Mouse (Mus musculus) fibroblast of lung, adult 2 months (primary cell): ENCODE data around the gene Hist1h3g.

Source experiments
- DNase-seq: peaks from one replicate; pipeline ENCODE4 v3.0.0-alpha.2; 2011; ENCODE audit warnings: low read depth

The Hist1h3g gene

DNA sequence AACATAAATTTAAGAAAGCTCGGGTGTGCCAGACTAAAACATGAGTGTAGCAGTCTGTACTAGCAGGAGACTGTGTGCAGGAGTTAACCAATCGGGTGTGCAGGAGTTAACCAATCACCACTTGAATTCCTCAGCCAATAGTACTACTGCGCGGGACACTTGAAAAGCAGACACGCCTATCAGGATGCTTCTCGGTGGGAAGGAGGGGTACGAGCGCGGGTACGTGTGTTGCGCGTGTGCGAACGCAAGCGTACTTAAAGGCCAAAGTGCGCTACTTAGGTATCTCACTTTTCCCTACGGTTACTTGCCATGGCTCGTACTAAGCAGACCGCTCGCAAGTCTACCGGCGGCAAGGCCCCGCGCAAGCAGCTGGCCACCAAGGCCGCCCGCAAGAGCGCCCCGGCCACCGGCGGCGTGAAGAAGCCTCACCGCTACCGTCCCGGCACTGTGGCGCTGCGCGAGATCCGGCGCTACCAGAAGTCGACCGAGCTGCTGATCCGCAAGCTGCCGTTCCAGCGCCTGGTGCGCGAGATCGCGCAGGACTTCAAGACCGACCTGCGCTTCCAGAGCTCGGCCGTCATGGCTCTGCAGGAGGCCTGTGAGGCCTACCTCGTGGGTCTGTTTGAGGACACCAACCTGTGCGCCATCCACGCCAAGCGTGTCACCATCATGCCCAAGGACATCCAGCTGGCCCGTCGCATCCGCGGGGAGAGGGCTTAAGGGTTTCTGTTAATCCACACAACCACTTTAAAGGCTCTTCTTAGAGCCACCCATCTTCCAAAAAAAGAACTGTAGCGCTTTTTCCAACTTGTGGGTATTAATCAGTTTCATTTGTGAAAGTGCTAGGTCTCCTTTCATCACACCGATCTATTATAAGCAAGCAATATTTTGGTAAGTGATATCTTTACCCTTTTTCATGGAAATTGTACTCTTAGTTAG lies at the start of gene Hist1h3g:
Gene Hist1h3g (plus strand): TSS at position 286 of the 939 bp plus-strand sequence.
- DNase-seq, result peak; percentile 85

DNA sequence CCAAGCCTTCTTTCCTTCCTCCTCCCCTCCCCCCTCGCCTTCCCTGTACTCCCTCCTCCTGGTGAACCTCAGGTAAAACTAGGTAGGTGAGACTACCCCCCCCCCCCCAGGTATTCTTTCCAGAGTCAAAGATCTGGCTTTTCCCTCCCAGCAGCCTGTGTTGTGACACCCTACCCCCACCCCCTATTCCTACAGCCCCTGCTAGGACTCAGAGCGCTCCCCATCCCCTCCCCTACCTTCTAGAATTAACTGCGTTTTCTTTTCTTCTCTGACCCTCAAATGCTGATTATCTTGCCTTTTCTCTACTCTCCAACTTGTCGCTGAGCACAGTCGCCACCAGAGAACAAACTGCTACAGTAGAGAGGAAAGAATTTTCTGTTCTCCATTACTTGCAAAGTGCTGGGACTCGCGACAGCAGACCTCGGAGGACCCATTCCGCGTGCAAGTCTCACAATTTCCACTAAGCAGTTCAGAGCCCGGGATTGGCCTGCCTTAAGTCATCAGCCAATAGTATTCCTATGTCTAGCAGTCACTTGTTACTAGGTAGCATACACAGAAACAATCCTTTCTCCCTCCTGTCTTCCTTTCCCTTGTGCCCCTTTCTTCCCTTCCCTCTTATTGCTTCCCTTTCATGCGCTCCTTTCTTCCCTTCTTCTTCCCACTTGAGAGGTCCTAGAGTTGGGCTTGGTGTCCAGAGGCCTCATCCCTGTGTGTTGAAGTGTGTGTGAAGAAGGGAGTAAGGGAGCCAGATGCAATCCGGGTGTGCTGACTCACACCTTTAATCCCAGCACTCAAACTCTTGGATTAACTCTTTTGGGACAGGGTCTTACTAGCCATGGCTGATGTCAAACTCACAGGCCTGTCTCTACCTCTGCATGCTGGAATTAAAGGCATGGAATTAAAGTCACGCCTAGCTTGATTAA lies 46.6 kb upstream of the Hist1h3g start, which contains the start of gene Btn2a2:
Gene Btn2a2 (minus strand): TSS at position 458 of the 923 bp plus-strand sequence.
- DNase-seq, result peak; percentile 48

DNA sequence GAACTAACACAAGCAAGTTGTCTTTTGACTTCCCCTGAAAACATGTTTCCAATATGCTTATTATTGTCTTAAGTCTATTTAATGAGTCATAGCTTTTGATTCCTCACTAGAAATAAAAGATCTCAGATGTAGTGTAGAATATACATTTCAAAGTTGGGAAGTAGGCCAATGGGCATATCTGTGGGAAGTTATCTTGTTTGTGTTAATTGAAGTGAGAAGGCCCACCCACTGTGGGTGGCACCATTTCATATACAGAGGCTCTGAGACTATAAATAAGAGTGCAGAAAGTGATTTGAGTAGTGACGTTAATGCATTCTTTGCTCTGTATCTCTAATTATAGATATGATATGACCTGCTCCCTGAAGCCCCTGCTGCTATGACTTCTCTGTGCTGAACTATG lies 44.4 kb upstream of the Hist1h3g start:
- no peak for DNase-seq

DNA sequence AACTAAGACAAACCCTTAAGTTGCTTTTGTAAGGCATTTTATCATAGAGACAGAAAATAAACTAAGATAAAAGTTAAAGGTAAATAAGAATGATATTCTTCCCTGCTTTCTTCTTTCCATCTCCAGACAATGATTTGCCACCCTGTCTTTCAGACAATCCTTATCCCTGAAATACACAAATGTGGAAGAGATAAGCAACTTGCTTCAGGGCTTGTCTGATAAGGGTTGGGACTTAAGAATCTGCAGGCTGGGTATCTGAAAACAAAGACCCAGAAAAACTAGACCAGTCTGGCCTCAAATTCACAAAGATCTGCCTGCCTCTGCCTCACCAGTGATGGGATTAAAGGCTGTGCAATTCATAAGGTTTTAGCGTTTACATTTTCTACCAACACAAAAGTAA lies 44.0 kb upstream of the Hist1h3g start:
- DNase-seq, result no peak

DNA sequence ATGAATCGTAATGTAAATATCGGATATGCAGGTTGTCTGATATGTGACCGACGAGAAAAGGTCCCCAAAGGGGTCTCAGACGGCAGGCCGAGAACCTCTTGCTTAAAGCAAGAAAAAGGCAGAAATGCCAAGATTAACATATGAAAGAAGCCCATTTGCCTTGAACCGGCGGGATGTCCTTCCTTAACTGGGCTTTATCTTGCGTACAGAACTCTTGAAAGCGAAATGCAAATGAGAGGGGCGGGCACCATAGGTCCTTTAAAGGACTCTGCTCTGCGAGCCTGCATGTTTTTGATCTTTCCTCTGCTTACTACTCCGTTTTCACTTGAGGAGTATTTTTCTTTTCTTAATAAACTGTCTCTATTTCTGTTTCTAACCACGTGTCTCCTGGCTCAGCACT lies 43.2 kb upstream of the Hist1h3g start:
- no peak for DNase-seq

DNA sequence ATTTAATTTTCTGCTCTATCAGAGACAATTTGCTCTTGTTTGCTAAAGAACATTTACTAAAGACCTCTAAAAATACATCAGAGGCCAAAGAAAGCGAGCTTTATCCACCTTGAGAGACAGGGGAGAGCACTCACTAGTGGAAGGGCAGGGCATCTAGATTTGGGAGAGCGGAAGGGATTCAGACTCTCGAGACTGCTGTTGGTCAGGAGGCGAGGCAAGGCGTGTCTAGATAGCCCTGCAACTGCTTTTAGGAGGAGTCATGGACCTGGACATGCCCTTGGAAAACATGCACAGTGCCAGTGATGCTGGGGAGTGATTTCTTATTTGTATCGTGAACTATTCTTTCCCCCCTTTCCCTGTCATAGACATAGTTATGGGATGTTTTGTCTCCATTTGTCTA lies 39.7 kb upstream of the Hist1h3g start:
- DNase-seq, result no peak

DNA sequence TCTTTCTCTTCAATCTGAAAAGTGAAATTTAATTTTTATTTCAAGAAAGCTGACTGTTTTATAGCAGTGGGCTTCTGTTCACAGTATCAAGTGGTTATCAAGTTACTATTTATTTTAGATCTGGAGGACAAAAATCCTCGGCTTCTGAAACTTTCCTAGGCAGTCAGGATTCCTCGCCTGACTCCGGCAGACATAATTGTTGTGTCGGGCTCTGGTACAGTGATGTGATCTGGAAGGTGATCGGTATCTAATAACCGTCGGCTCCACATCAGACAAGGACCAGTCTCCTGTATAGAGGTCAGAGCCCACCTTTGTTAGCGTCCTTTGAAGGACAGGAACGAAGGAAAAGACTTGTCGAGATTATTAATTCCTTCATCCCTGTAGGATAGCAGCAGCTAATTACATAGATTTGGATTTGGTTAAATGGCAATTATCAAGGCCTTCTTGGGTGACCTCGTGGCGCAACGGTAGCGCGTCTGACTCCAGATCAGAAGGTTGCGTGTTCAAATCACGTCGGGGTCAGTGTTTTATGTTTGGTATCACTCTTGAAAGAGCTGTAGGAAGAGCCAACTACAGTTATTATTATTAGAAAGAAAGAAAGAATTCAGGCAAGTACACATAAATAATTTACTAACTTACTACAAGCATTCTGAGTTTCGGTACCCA lies 37.4 kb upstream of the Hist1h3g start:
- no peak for DNase-seq

DNA sequence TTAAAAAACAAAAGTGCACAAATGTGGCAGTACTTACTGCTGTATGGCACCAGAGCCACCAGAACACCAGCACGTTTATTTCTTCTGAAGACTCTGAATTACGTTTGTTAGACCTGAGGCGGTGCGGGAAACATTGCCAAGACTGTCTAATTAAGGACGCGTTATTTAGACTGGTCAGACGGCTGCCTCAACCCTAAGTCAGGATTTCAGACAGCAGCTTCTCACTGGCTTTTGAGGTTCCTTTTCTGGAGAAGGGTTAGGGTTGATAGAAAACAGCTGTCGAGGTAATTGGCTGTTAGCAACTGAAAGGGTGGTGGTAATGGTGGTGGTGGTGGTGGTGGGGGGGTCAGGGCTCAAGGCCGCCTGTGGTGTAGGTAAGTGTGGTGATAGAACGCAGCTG lies 36.6 kb upstream of the Hist1h3g start:
- no peak for DNase-seq

DNA sequence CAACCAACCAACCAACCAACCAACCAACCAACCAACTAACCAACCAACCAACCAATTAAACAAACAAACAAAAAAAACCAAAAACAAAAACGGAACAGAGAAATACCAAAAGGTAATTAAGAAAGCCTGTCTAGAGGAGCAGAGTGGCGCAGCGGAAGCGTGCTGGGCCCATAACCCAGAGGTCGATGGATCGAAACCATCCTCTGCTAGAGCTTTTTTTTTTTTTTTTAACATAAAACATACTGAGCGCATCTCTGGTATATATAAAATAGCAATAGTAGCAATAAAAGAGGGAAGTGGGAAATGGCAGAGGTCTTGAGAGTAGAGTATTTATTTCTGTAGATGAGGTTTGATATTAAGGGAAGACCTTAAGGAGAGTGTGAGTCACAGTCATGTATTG lies 35.3 kb upstream of the Hist1h3g start:
- no peak for DNase-seq

DNA sequence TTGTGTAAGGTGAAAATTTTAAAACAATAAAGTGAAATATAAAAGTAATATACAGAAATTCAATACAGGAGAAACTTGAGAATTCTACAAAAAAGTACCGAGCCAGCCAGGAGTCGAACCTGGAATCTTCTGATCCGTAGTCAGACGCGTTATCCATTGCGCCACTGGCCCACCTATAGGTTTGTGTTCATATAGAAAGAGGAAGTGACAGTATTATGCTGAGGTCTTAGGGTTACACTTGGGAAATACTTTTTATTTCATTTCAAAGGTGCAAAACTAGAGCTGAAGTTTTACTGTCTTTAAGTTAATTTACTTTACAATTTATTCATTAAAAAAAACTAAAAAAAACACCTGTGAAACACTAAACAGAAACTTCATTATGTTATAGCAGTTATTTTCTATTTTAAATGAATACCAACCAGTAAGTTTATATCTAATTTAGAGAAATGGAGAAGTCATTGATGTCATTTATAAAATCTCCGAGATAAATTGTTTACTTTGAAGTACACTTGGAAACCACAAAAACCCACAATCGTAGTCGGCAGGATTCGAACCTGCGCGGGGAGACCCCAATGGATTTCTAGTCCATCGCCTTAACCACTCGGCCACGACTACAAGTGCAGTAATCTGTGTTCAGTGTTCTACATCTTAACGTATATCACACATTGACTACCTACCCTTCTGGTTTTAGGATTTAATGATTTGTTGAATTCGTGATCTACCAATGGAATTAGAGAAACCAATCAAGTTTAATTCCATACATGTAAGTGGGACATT lies 34.6 kb upstream of the Hist1h3g start:
- no peak for DNase-seq

DNA sequence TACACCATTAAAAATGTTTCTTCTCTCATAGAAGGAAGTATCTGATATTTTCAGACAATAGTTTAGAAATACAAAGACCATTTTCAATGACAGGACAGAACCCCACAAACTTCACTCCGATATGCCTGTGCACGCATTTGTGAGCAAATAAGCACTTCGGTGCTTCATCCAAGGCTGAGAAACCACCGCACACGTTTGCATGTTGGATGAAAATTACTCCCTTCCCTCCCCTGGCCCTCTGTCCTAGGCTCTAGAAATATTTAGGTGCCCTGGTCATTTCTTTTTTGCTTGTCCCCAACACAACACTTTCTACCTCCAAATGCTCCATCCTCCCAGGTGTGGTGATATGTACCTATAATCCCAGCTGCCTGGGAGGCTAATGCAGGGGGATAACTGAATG lies 33.7 kb upstream of the Hist1h3g start:
- DNase-seq, result no peak

DNA sequence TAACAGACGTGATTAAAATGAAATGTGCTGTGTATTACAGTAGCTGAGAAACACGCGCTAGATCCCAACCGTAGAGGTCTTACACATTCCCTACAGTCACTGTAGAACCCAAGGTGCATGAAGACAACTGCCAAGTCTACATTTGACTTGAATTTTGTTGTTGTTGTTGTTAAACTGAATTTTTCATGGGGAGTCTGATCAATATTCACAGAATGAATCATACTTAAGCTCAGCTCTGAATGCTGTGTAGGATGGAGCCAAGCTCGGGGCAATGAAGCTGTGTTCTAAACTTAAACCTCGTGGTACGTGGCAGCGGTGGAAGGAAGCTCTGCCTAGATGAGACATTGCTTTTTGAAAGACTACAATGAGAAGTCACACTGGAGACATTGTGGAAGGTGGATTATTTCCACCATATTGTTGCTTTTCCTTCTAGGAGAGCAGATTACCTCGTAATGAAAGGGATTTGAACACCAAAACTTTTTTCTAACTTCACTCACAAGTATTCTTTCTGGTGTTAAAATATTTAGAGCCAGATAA lies 33.1 kb upstream of the Hist1h3g start:
- no peak for DNase-seq

DNA sequence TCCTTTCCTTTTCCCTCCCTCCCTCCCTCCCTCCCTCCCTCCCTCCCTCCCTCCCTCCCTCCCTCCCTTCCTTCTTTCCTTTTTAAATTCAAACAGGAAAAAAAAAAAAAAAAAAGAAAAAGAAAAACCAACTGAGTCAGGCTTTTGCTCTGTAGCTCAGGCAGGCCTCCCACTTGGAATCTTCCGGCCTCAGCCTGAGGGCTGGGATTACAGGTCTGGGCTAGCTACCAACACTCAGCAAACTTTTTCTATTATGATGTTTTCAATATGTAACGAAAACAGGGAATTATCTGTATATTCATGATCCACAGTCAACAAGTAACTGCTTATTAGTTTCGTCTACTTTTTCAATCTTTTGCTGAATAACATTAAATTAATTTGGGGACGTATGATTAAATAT lies 32.3 kb upstream of the Hist1h3g start:
- DNase-seq, result no peak

DNA sequence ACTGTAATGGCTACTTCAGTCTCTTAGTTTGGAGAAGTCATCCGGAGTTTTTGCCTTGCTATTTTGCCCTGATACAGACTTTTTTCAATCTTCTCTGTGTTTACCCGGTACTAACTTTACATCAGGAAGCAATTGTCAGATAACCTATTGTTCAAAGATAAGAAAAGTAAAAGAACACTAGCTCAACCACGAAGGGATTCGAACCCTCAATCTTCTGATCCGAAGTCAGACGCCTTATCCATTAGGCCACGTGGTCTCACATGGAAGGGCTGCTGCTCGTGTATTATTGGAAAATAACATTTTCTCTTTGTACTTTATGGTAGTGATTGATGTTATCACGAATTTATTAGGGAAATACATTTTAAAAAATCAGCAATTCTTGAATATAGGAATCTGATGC lies 31.4 kb upstream of the Hist1h3g start:
- no peak for DNase-seq

DNA sequence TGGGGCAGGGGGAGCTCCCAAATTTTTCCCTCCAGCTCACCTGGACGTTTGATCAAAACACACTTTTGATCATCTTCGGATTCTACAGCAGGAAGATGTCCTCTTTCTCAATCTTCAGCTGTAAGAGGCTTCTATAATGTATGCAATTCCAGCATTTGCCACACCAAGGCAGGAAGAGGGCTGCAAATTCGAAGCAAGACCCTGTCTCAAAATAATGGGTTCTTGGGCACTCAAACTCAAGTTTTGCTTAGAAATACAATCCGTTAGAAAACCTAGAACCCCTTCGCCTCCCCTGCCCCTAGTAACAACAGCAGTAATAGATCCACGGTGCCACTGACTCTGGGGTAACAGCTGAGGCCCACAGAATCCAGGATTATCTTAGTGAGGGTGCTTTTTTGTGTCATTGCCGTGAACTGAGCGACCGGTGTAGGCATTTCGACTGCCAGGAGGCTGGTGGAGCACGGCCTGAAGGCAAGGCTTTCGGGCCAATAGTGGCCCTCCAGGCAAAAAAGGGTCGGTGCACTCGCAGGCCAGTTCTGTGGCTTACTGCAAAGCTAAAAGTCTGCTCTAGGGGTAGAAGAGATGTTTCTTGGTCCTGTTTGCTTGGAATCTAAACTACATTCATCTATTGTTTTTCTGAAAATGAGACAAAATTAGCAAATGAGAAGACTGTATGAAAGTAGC lies 29.4 kb upstream of the Hist1h3g start:
- no peak for DNase-seq

DNA sequence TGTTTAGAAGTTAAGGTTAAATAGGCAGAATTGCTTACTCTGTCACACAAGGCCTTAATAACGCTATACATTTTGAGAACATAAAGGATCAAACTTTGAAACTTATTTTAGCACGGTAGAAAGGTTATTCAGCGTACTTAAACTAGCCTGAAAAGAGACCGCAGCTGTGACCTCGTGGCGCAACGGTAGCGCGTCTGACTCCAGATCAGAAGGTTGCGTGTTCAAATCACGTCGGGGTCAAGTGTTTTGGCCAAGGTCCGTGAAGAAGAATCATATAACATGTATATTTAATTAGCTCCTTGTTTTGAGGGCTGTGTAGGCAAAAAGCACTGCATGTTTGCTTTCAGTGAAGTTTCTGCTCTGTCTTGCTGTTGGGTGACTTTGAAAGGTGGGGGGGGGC lies 28.9 kb upstream of the Hist1h3g start:
- DNase-seq, result no peak

DNA sequence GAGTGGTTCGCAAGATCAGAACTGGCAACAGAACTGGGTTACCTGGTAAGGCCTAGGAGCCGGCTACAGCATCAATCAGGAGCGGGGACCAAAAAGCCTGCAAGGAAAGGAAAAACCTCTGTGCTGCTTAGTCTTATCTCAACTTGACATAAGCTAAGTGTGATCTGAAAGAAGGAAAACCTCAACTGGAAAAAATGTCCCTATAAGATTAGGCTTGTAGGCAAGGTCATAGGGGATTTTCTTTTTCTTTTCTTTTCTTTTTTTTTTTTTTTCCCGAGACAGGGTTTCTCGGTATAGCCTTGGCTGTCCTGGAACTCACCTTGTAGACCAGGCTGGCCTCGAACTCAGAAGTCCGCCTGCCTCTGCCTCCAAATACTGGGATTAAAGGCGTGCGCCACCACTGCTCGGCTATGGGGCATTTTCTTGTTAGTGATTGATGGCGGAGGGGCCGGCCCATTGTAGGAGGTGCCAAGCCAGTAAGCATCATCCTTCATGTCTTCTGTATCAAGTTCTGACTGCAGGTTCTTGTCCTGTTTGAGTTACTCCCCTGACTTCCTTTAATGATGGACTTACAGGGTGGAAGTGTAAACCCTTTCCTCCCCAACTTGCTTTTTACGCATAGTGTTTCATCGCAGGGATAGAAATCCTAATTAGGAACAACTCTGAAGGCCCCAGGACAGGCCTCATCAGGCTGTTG lies 28.3 kb upstream of the Hist1h3g start:
- DNase-seq, result no peak

DNA sequence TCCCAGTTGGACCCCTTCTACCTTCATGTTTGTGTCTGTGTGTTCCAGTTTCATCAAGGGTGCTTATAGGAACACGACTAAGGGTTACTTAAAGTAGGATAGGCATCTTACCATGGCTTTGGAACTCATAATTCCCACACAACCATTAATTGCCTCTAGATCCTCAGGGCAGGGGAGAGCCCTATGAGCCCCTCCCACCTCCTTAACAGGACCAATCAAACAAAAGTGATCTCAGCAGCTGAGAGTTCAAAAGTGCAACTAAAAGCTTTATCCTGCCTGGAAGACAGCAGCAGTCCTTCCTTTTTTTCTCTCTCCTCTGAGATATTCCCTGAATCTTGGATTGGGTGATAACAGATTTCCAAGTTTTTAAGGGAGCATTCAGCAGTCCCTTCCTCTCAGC lies 25.1 kb upstream of the Hist1h3g start:
- DNase-seq, result no peak

DNA sequence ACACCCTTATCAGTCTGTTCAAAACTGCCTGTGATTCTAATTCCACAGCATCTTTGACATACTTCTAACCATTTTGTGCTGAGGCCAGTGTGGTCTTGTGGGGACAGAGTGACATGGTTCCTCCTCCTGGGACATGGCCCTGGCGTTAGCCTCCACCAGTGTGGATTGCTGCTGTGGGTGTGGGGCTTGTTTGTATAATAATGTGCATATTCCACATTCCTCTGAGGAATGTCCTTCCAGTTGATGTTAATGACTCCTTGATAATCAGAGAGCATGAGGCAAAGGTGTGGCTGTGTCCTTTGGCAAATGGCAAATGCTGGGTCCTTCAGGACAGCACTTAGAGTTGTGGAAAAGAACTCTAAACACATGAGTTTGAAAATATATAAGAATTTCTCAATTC lies 21.7 kb upstream of the Hist1h3g start:
- no peak for DNase-seq

DNA sequence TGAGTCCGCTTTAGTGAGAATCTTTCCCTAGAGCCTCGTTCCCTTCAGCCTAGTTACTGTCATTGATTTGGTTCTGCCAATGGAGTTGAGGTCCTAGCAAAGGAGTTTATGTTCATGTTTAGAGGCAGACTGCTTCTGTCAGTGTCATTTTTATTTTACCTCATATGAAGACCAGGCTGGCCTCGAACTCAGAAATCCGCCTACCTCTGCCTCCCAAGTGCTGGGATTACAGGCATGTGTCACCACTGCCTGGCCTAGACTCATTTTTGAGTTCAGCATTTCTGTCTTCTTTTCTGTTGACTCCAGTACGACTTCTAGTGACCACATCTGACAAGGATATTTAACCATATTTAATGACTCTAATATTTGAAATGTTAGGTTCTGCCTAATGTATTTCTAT lies 19.9 kb upstream of the Hist1h3g start:
- DNase-seq, result no peak
